ENCODE assay signal across 8 mouse cellular contexts in the genomic region with DNA sequence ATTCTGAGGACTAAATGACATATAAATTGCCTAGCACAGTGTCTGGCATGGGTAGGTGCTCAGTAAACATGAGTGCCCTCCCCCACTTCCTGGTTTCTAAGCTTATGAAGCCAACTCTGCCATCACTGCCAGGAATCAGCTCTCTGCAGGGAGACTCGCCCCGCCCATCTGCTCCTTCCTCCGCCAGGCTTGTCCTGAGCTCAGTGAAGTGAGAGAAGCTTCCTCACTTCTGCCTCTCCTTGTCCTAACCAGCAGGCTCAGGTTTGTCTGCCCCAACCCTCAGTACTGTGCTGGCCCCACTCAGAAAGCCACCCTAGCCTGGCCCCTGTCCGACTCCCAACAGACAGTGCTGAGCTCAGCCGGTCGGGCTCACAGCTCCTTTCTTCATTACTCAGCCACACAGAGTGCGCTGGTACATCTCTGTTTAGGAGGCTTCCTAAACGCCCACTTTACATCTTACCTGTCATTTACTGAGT. TPM values are rescaled to one million over a fixed set of nuclear protein-coding genes. Genes with fewer than 3 reads are reported as not detected.
DNase-seq lines count a peak whose midpoint lies in the region; ATAC-seq and TF ChIP-seq lines count a peak whose summit lies in the region.

No protein-coding gene starts in this region.

- whole genome bisulfite sequencing in heart, embryonic 12.5 days, result 29% methylated on average over 8 of the region's 8 CpGs
- WGBS in small intestine, adult 2 months, result 9% methylated on average over 8 of the region's 8 CpGs

- peak overlapping the region; percentile 30; the same call in 1 of the 2 replicates for H3K4me2 ChIP-seq in heart, embryonic 12.5 days

- TF ChIP-seq POLR2A in small intestine, adult 2 months (IDR thresholded peaks at IDR 0.05; ENCODE audit: low read depth, low read length), result no peak

- H3K27ac ChIP-seq in heart, embryonic 12.5 days (ENCODE audit: poor library complexity, severe bottlenecking), result peak overlapping the region; percentile 51
- peak overlapping the region; percentile 58 for H3K27ac ChIP-seq in small intestine, adult 2 months (ENCODE audit: insufficient read depth, low read depth, low read length)

- H3K9me3 ChIP-seq in G1E (replicated peaks), result no peaks in the 10 kb centered on the region
- H3K9me3 ChIP-seq in heart, embryonic 12.5 days (replicated peaks), result no peaks in the 10 kb centered on the region

- peak overlapping the region; percentile 64; the same call in 1 of the 2 replicates for H3K4me3 ChIP-seq in G1E (ENCODE audit: low read depth, low read length)
- no peak overlapping the region for H3K4me3 ChIP-seq in heart, embryonic 12.5 days
- peak overlapping the region; percentile 47 for H3K4me3 ChIP-seq in small intestine, adult 2 months (ENCODE audit: low read depth, low read length)

- ATAC-seq in G1E (ENCODE audit: extremely low read depth, insufficient number of reproducible peaks, low FRiP score, poor library complexity, severe bottlenecking), result peak; percentile 73
- ATAC-seq in heart, embryonic 12.5 days (ENCODE audit: insufficient number of reproducible peaks, low FRiP score), result peak; percentile 51; the same call in 1 of the 2 replicates

- H3K27me3 ChIP-seq in G1E (ENCODE audit: insufficient read depth, low read length), result no peaks in the 10 kb centered on the region
- no peaks in the 10 kb centered on the region for H3K27me3 ChIP-seq in heart, embryonic 12.5 days (replicated peaks)
- no peaks in the 10 kb centered on the region for H3K27me3 ChIP-seq in small intestine, adult 2 months (ENCODE audit: control insufficient read depth, insufficient read depth, low read length)

- no peak for TF ChIP-seq CTCF in G1E (IDR thresholded peaks at IDR 0.05; ENCODE audit: low read depth, low read length)
- no peak for TF ChIP-seq CTCF in small intestine, adult 2 months (IDR thresholded peaks at IDR 0.05; ENCODE audit: extremely low read depth, insufficient read length, insufficient replicate concordance, low read depth, low read length)

- peak; percentile 34 for DNase-seq in embryo, embryonic 10 days (ENCODE audit: low spot score)
- DNase-seq in embryo, embryonic 9.5 days (ENCODE audit: extremely low spot score), result no peak
- peak; percentile 70 for DNase-seq in G1E (ENCODE audit: low spot score)
- peak; percentile 93 to 94 for DNase-seq in cerebellum, postnatal 14 days
- DNase-seq in kidney, postnatal 36 days, result peak; percentile 82 to 83
- peak; percentile 89 to 92 for DNase-seq in lung, adult 18-20 months

- H3K36me3 ChIP-seq in G1E (replicated peaks), result peaks cover 57% of the 10 kb centered on the region
- H3K36me3 ChIP-seq in heart, embryonic 12.5 days, result peaks cover 13% of the 10 kb centered on the region; the same call in 1 of the 2 replicates
- no peaks in the 10 kb centered on the region for H3K36me3 ChIP-seq in small intestine, adult 2 months (ENCODE audit: control insufficient read depth, insufficient read depth, low read length)

- H3K4me1 ChIP-seq in G1E (ENCODE audit: insufficient read depth, low read depth, low read length), result peaks cover 51% of the 10 kb centered on the region
- peaks cover 34% of the 10 kb centered on the region for H3K4me1 ChIP-seq in heart, embryonic 12.5 days (replicated peaks)
- peaks cover 17% of the 10 kb centered on the region for H3K4me1 ChIP-seq in small intestine, adult 2 months (ENCODE audit: control insufficient read depth, insufficient read depth, insufficient read length, low read length)

- H3K9ac ChIP-seq in heart, embryonic 12.5 days, result no peak overlapping the region

RNA-seq across cellular contexts. Expression of a gene that starts 59.9 kb away (rescaled TPM):
- 71.9 and 98.5 TPM in 2 replicates for total RNA-seq in G1E (2014; fragmentation: Nextera tagmentation)
- total RNA-seq in G1E (2017), result 12.3 and 13.6 TPM in 2 replicates
- 25.6 and 34.4 TPM in 2 replicates for polyA plus RNA-seq in G1E (2012)
- polyA plus RNA-seq in heart, embryonic 12.5 days (2016; fragmentation: Nextera tagmentation; extraction: Ambion mirVana), result 16.7 and 16.9 TPM in 2 replicates
- polyA plus RNA-seq in small intestine, adult 2 months (2012; rRNA removed), result 11.0 and 15.7 TPM in 2 replicates
